Mouse (Mus musculus) stomach, embryonic 16.5 days (tissue): ENCODE results near the gene Mfsd14b. TPM values are rescaled to one million over a fixed set of nuclear protein-coding genes. Genes with fewer than 3 reads are reported as not detected.

Experiments
- ATAC-seq: fragments of 200-750 bp; cut with Nextera tagmentation; 2 replicates; pipeline ENCODE4 v1.8.0; 2017; ENCODE audit warnings: moderate number of reproducible peaks, moderate TSS enrichment; ENCODE audit not compliant: insufficient read depth, low FRiP score
- H3K27ac ChIP-seq: fragments of 300-500 bp; sonication (generic); 2 replicates; pipeline ENCODE4 v1.5.1; 2014; ENCODE audit warnings: low read length
- H3K27me3 ChIP-seq: fragments of 300-500 bp; sonication (generic); 2 replicates; pipeline ENCODE4 v1.6.1; 2014; ENCODE audit warnings: low read length, control low read depth, mixed read lengths; ENCODE audit not compliant: control insufficient read depth, insufficient read depth
- H3K36me3 ChIP-seq: fragments of 300-500 bp; sonication (generic); 2 replicates; pipeline ENCODE4 v1.6.1; 2014; ENCODE audit warnings: low read length; ENCODE audit not compliant: control insufficient read depth, insufficient read depth
- H3K4me1 ChIP-seq: fragments of 300-500 bp; sonication (generic); 2 replicates; pipeline ENCODE4 v1.6.1; 2014; ENCODE audit warnings: low read length, control low read depth, mixed read lengths; ENCODE audit not compliant: control insufficient read depth, insufficient read depth
- H3K4me2 ChIP-seq: fragments of 300-500 bp; sonication (generic); 2 replicates; pipeline ENCODE4 v1.6.1; 2014; ENCODE audit warnings: low read depth, low read length, mixed read lengths
- H3K4me3 ChIP-seq: fragments of 300-500 bp; sonication (generic); replicated peaks from 2 replicates; pipeline ENCODE4 v1.5.1; 2014; ENCODE audit warnings: mild to moderate bottlenecking, low read length
- H3K9ac ChIP-seq: fragments of 300-500 bp; sonication (generic); 2 replicates; pipeline ENCODE4 v1.6.1; 2014; ENCODE audit warnings: low read length
- H3K9me3 ChIP-seq: fragments of 300-500 bp; sonication (generic); replicated peaks from 2 replicates; pipeline ENCODE4 v1.6.1; 2016; ENCODE audit warnings: low read length, control low read depth; ENCODE audit not compliant: control insufficient read depth
- WGBS: fragments of 180-500 bp; shearing (Covaris S2); extraction: QIAGEN DNeasy Blood & Tissue Kit; methylation state at CpG from one replicate; pipeline ENCODE4 v1.1.7; 2014; 5-methylcytosine and 5-hydroxymethylcytosine counted together
- polyA plus RNA-seq: library from polyadenylated mRNA; unstranded; fragments of >200 nt; fragmentation: Nextera tagmentation; extraction: Ambion mirVana; gene quantifications from 2 replicates; pipeline ENCODE4 v1.2.1, GENCODE M21; 2015

Mfsd14b gene
- 49.1 and 51.7 TPM in 2 replicates for polyA plus RNA-seq

GRCm38 (mm10) chr13:65112459-65113110 lies at the start of gene Mfsd14b:
Gene Mfsd14b, minus strand, starts transcription at chr13:65112975.
- ATAC-seq, result peak; percentile 99
- under 1% methylated on average over 60 of the region's 60 CpGs for WGBS
- H3K4me2 ChIP-seq, result peak within 1 kb of the TSS; percentile 72
- H3K4me3 ChIP-seq, result peak within 1 kb of the TSS; percentile 90
- H3K9me3 ChIP-seq, result no peaks in the 10 kb centered on the region
- H3K4me1 ChIP-seq, result no peaks in the 10 kb centered on the region
- H3K36me3 ChIP-seq, result no peaks in the 10 kb centered on the region
- H3K9ac ChIP-seq, result peak within 1 kb of the TSS; percentile 97
- peak within 1 kb of the TSS; percentile 91 for H3K27ac ChIP-seq
- no peaks in the 10 kb centered on the region for H3K27me3 ChIP-seq

- 68% methylated on average over 1 of the region's 1 CpGs for WGBS
- Histone ChIP-seq H3K27me3 (no peaks in the 10 kb centered on the region), H3K9me3 (no peaks in the 10 kb centered on the region), H3K9ac (no peak within 1 kb of the TSS), H3K4me2 (no peak within 1 kb of the TSS), H3K4me1 (no peaks in the 10 kb centered on the region), H3K36me3 (no peaks in the 10 kb centered on the region), H3K4me3 (no peak within 1 kb of the TSS), H3K27ac (no peak within 1 kb of the TSS)
- ATAC-seq, result no peak
Measured at GRCm38 (mm10) chr13:65149940-65150339, 37.2 kb upstream of the Mfsd14b start, which contains the start of gene Olfr466. Gene Olfr466, plus strand, starts transcription at chr13:65150240.

GRCm38 (mm10) chr13:65137789-65138188 lies 25.0 kb upstream of the Mfsd14b start, which contains the start of gene Olfr465-ps1:
Gene Olfr465-ps1, plus strand, starts transcription at chr13:65138089.
- no peak within 1 kb of the TSS for H3K9ac ChIP-seq
- WGBS, result 85% methylated on average over 4 of the region's 4 CpGs
- ATAC-seq, result no peak
- H3K4me1 ChIP-seq, result no peaks in the 10 kb centered on the region
- no peaks in the 10 kb centered on the region for H3K36me3 ChIP-seq
- no peak within 1 kb of the TSS for H3K4me3 ChIP-seq
- H3K27me3 ChIP-seq, result no peaks in the 10 kb centered on the region
- no peaks in the 10 kb centered on the region for H3K9me3 ChIP-seq
- H3K27ac ChIP-seq, result no peak within 1 kb of the TSS
- no peak within 1 kb of the TSS for H3K4me2 ChIP-seq

GRCm38 (mm10) chr13:65127063-65127847 lies 14.5 kb upstream of the Mfsd14b start:
- no peaks in the 10 kb centered on the region for H3K36me3 ChIP-seq
- no peak overlapping the region for H3K4me2 ChIP-seq
- H3K4me3 ChIP-seq, result no peak overlapping the region
- H3K27me3 ChIP-seq, result no peaks in the 10 kb centered on the region
- H3K9me3 ChIP-seq, result no peaks in the 10 kb centered on the region
- H3K9ac ChIP-seq, result no peak overlapping the region
- WGBS, result 55% methylated on average over 3 of the region's 3 CpGs
- H3K4me1 ChIP-seq, result no peaks in the 10 kb centered on the region
- ATAC-seq, result no peak
- no peak overlapping the region for H3K27ac ChIP-seq

- H3K9ac ChIP-seq, result no peak overlapping the region
- WGBS, result 77% methylated on average over 1 of the region's 1 CpGs
- no peak for ATAC-seq
Measured at GRCm38 (mm10) chr13:65122111-65122510, 9.3 kb upstream of the Mfsd14b start.

GRCm38 (mm10) chr13:65120984-65121383 lies 8.2 kb upstream of the Mfsd14b start:
- no peaks in the 10 kb centered on the region for H3K4me1 ChIP-seq
- H3K4me3 ChIP-seq, result no peak overlapping the region
- 61% methylated on average over 3 of the region's 3 CpGs for WGBS
- H3K9ac ChIP-seq, result no peak overlapping the region
- no peak for ATAC-seq
- H3K9me3 ChIP-seq, result no peaks in the 10 kb centered on the region
- H3K36me3 ChIP-seq, result no peaks in the 10 kb centered on the region
- no peak overlapping the region for H3K27ac ChIP-seq
- no peak overlapping the region for H3K4me2 ChIP-seq
- H3K27me3 ChIP-seq, result no peaks in the 10 kb centered on the region

More at GRCm38 (mm10) chr13:65122111-65122510, 9.3 kb upstream of the Mfsd14b start:
- H3K36me3 ChIP-seq, result no peaks in the 10 kb centered on the region
- H3K4me2 ChIP-seq, result no peak overlapping the region
- H3K4me1 ChIP-seq, result no peaks in the 10 kb centered on the region
- no peak overlapping the region for H3K4me3 ChIP-seq
- no peaks in the 10 kb centered on the region for H3K9me3 ChIP-seq
- H3K27ac ChIP-seq, result no peak overlapping the region
- H3K27me3 ChIP-seq, result no peaks in the 10 kb centered on the region

- Histone ChIP-seq H3K4me2 (peak overlapping the region; percentile 72), H3K9ac (peak overlapping the region; percentile 97), H3K36me3 (no peaks in the 10 kb centered on the region), H3K27ac (peak overlapping the region; percentile 91), H3K4me1 (no peaks in the 10 kb centered on the region), H3K27me3 (no peaks in the 10 kb centered on the region), H3K9me3 (no peaks in the 10 kb centered on the region), H3K4me3 (peak overlapping the region; percentile 90)
- 67% methylated on average over 3 of the region's 3 CpGs for WGBS
- ATAC-seq, result no peak
Measured at GRCm38 (mm10) chr13:65113239-65113638, 464 bp upstream of the Mfsd14b start.

- peak overlapping the region; percentile 91 for H3K27ac ChIP-seq
- ATAC-seq, result no peak
- peak overlapping the region; percentile 72 for H3K4me2 ChIP-seq
- no peaks in the 10 kb centered on the region for H3K9me3 ChIP-seq
- no peaks in the 10 kb centered on the region for H3K4me1 ChIP-seq
- H3K4me3 ChIP-seq, result peak overlapping the region; percentile 90
- H3K27me3 ChIP-seq, result no peaks in the 10 kb centered on the region
- WGBS, result 2% methylated on average over 5 of the region's 5 CpGs
- no peaks in the 10 kb centered on the region for H3K36me3 ChIP-seq
- peak overlapping the region; percentile 97 for H3K9ac ChIP-seq
Measured at GRCm38 (mm10) chr13:65111961-65112360, 814 bp downstream of the Mfsd14b start.

- H3K9ac ChIP-seq, result no peak overlapping the region
- H3K36me3 ChIP-seq, result peaks cover 5% of the 10 kb centered on the region; the same call in 1 of the 2 replicates
- no peak for ATAC-seq
- no peak overlapping the region for H3K4me3 ChIP-seq
- WGBS, result 87% methylated on average over 3 of the region's 3 CpGs
- no peak overlapping the region for H3K4me2 ChIP-seq
- H3K4me1 ChIP-seq, result no peaks in the 10 kb centered on the region
- no peaks in the 10 kb centered on the region for H3K27me3 ChIP-seq
- no peak overlapping the region for H3K27ac ChIP-seq
- H3K9me3 ChIP-seq, result peaks cover 16% of the 10 kb centered on the region
Measured at GRCm38 (mm10) chr13:65101232-65101631, 11.5 kb downstream of the Mfsd14b start.
